Mouse (Mus musculus): ENCODE data around the gene Vps8.

The Vps8 gene

DNA sequence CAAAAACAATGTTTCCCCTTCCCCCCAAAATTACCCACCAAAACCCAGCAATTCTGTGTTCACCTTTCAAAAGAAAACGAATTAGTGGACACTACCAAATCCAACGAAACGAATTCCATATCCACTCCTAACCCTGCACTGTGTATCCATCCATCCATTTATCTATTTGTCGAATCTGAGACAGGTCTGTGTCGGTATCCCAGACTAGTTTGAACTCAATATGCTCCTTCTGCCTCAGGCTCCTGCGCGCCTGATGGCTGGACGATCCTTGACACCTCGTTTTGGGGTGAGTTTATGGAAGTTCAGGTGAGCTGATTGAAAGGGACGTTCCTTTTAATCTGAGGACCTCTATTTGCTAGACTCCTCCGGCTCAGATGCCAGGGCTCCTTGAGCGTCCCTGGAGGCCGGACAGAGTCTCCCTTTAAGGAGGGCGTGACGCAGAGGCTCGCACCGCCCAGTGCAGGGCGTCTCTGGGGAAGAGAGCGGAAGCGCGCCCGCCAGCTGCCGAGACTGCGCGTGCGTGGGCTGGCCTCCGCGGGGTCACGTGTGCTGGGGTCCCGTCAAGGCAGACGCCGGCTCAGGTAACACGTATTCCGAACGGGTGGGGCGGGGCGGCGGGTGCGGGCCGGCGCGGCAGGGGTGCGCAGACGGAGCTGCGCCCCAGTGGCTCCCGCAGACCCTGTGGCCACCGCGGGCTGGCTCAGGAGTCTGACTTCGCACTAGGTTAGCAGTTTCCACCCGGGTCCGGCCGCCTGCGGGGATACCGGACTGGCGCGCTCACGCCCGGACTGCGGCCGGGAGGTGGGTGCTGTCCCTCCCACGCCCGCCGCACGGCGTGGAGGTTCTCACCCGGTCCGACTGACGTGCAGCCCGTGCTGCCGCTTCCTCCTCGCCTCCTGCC lies at the start of gene Vps8:
Vps8 (plus strand) TSS at position 474 of the 901 bp plus-strand sequence.
- peak; percentile 93 to 94 for DNase-seq

DNA sequence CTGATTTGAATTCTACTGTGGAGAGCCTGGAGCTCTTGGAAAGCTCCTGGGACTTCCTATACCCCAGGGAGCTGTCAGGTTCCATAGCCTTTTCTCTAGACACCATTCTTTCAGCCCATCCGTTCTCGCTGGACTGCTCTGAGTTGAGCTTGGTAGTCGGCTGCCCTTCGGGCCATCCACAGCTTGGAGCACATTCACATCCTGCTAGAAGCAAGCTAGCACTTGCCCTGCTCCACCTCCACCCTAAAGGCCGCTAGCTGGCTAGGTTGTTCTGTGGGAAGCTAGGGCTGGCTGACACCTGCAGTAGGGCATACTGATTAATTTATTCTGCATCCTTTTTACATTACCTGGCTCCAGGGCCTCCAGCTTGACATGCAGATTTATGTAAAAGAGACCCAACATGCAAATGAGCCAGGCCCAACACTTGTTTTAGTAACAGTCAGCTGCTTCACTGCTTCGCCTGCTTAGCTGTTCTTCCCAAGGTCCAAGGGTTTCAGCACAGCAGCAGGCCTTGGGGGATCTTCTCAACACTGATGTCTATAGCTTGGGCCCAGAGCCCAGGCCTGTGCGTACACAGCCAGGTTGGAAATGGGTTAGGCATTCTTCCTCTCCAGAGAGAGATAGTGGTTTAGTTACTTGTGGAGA lies 49.5 kb upstream of the Vps8 start:
- no peak for DNase-seq

DNA sequence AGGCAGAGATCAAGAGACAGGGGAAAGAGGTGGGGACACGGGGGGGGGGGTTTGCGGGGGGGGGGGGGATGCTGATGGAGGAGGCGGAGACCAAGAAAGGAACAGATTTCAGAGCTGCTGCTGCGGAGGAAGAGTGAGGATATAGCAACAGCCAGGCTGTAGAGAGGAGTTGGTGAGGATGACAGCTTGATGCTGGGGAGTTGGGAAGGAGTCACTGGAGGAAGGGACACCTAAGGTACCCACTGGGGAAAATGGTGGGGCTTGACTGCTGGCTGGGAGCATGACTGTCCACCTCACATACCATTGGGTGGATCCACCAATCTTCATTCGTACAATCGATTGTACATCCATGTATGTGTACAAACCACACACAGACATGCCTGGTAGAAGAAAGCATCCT lies 48.9 kb upstream of the Vps8 start:
- DNase-seq, result no peak

DNA sequence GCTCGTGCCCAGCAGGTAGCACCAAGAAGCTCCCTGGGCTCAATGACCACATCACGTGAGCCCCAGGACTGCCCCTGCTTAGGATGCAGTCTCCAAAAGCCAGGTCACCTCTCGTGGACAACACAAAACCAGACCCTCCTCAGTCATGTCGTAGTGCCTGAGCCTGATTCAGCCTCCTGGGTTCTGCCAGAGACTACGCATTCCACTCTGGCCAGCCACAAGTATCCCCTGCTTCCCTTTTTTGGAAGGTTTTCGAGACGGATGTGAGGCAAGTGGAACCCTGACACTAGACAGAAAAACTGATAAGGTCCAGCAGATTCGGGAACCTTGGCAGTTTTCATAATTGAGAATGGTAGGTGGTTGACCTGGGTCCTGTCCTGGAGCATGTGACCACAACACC lies 47.8 kb upstream of the Vps8 start:
- no peak for DNase-seq

DNA sequence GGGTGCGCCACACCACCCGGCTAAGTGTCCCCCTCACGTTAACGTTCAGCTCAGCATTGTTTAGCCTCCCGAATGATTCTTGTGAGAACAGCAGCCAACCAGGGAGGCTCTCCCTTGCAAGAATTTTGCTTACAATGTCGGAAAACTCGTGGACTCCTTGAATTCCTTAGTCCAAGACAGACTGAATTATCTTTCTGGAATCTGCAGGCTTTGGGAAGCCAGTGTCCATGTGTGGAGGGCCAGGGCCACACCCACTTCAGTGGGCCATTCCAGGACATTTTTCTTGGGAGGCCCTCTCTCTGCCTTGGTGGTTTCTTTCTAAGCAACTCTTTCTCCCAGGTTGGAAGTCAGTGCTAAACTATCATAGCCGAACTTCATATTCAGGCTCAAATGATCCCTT lies 46.6 kb upstream of the Vps8 start:
- DNase-seq, result no peak

DNA sequence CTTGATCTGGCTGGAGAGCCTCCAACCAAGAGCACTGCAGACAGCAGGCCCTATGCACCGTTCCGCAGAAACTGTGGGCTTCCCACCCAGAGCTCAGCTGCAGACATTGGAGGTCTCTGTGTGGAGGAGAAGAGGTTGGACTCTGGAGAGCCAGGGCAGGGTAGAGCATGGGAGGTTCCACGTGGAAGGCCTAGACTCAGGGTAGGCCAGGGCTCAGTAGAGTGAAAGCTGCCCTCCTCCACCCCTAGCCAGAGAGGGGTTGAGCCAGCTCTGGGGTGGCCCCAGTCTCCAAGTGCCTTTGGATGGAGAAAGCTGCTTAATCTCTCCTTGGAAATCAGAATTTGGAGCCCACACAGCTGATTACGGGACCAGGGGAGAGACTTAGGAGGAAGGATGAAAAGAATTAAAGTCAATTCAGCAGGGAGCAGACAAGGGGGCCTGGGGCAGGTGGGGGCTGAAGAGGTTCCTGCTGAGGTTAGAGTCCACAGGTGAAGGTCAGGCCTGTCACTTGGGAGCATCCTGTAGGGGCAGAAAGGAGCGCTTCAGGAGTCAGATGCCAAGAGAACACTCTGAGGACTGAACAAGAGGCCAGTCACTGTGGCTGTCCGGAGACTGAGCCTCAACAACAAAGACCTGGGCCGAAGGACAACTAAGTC lies 45.8 kb upstream of the Vps8 start:
- no peak for DNase-seq

DNA sequence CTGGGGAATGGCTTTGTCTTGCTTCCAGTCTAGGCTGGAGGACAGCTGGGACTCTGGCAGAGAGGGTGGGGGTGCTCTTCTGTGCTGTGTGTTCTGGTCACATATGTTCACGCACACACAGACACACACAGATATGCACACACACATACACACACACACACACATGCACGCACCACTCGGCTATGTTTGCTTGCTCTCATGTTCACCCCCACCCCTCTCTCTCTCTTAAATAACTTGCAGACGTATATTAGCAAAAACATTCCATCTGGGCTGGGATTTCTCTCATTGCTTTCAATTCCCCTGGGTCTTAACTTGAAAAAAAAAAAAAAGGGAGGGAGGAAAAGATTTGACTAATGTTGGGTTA lies 45.3 kb upstream of the Vps8 start:
- DNase-seq, result no peak

DNA sequence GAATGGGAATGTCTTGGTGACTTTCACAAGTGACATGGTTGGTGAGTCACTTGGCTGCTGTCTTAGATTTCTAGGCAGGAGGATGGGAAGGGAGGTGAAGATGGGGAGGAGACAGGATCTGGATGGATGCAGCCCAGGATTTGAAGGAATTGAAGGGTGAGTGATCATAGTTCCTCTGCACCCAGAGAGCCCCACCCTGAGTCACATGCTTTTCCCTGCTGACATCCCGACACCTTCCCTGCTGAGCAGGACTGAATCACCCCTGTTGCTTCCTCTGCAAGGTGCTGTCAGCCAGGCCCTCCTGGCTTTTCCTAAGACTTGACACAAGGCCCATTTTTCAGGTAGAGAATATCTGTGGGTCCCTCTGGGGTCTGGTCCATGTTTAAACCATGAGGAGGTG lies 41.4 kb upstream of the Vps8 start:
- DNase-seq, result no peak

DNA sequence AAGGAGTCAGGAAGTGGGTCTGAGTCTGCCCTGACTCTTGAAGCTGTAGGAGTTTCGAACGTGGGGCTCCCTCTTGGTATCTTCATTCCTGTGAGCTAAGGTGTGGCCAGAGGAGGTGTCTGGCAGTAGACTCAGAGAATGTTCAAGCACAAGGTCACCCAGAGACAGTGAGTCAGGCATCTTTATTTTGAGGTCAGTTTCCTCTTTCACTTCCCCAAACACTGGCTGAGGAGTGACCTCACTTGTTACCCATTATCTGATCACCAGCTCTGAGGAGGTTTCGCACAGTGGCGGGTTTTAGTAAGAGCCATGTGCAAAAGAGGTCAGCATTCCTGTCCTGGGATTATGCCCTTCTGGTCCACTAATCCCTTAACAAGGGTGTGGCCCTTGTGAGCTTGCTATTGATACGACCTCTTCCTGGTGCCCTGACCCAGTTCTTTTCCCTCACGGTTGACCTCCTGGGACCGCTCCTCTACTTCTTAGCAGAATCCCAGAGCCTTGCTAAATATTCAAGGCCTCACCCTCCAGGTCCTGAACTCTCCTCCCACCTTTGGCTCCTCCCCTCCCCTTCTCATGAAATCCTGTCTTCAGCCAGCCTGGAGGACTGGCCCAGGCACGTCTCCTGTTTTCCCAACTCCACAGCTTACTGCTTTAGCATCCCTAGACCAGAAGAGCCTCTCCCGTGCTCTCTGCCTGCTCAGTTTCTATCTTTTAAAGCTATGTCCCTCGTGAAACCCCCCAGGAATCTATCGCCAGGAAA lies 40.6 kb upstream of the Vps8 start:
- DNase-seq, result peak; percentile 45 to 51

DNA sequence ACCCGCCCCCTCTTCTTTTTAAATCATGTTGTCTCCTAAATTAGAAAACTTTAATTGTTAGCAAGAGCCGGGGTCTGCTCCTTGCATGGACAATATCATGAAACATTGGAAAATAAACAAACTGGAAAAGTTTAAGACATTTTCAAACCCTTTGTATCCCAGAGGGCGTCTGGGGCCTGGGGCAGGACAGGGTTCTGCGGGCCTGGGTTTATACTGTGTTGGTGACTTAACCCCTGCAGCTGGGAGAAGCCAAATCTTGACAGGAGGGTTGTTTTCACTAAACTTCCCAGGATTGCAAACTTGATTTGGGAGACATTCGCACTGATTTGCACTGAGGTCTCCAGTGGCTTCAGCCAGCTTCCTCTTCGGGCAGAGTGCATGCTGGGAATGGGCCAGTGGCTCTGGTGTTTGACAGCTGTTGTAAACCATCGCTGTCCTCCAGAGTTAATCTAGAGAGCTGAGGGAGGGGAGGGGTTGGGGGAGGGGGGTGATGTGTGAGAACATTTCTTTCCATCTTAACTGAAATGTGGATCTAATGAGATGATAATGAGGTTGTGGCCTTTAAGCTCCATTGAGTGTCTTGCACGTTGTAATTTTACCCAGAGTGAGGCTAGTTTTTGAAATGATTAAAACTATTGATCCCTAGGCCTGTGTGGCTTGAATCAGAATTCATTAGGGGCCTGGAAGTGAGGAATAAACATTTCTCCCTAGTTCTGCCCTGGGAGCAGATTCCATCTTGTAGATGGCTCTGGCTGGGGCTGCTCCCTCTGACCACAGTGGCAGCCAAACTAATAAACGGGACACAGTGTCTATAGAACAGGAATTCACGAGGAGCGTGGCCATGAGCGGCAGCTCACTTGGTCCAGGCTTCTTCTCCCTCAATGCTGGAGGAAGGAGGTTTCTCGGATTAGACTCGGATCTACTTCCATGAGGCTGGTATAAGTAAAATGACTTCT lies 36.7 kb upstream of the Vps8 start:
- no peak for DNase-seq

DNA sequence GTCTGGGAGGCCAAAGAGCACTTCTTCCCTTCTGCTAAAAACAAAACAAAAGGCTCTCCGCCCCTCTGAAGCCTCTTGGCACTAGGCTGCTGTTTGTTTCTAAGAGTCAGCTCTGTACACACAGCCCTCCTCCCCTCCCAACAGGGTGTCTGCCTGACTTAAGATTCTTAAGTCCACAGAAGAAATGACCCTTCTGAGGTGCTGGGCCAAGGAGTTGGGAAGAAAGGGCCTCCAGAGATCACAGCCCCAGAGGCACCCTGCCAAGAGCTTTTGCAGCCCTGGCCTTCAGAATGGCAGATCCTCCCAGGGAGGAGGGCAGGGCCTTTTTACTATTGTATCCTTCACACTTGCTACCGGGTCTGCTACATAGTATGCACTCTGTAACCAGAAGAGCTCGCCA lies 33.6 kb upstream of the Vps8 start:
- DNase-seq, result no peak

DNA sequence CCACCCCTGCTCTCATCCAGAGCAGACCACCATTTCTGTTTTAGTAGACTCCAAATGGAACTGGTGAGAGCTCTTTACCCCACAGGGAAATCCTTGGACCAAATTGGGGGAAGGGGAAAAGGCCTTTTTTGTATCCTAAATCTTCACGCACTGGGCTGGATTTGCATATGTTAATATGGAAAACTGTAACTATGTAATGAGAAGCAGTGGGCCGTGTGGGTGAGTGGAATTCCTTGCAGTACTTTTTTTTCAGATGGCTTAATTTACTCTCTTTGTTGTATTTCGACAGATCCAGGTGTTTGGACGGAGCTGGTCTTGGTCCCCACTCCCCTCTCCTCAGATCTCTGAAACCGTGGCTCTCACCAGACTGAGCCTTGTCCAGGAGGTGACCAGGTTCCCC lies 32.2 kb upstream of the Vps8 start:
- DNase-seq, result no peak

DNA sequence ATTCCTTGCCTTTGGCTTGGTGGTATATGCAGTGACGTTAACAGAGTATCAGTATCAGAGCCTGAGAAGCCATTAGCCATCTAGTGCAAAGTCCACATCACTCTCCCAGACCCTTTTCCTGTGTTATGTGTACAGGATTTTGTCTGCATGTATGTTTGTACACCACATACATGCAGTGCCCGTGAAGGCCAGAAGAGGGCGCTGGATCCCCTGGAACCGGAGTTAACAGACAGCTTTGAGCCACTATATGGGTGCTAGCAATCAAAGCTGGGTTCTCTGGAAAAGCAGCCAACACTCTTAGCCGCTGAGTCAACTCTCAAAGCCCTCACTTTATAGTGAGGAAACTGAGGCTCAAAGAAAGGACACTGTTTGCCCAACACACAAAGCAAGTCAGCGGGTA lies 30.8 kb upstream of the Vps8 start:
- peak; percentile 16 to 17 for DNase-seq

DNA sequence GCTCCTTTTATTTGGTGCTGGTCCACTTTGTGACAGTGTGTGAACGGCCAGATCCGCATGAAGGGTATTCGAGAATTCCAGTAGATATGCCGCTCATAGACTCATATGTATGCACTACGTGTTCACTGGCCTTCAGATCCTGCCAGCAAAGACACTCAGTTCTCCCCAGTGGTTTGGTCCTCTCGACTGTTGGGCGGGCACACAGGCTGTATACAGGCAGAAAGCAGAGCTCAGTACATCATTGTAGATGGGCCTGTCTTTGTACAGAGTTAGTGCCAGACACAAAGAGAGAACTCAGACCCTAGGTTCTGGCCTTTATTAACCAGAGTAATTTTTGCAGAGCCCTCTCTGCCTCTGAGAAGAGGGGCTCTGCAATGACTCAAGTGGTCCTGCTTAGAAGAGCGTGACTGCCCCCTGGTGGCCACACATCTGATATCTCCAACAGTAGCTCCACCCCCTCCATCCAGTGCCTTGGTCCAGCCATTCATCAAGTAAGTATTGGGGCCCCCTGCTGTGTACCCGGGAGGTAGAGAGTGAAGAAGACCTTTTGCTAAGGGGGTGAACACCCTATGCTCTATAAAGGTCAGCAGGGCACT lies 30.3 kb upstream of the Vps8 start:
- DNase-seq, result peak; percentile 86

DNA sequence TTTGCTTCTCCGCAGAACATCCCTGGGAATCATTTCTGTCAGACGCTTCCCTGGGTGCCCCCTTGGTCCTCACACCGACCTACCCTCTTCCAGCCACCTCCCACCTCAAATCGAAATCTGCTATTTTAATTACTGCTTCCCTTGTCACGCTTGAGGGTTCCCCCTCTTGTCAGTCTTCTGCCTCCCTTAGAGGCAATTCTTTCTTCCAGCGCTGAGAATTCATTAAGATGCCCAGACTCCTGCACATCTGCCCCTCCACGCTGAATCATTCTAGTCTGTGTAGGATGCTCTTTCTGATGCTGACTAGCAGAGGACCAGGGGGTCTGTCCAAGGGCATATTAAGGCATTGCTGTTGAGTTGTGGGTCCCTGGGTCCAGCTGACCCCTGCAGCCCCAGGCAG lies 27.4 kb upstream of the Vps8 start:
- DNase-seq, result no peak

DNA sequence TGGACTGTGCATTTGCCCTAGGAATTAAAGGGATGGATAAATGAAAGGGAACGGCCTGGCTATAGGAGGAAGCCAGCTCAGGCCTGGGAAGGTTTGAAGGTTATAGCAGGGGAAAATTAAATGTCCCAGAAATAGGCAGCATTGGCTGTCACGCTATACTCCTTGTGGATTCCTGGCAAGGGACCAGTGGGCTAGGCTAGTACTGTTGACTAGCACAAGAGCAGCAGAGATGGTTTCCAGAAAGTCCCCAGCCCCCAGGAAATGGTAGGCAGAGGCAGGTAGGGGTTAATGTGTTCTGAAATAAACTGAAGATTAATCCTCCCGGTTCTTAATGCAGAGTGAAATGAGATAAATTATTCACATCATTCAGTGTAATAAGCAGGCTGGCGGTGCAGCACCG lies 25.2 kb upstream of the Vps8 start:
- DNase-seq, result no peak

DNA sequence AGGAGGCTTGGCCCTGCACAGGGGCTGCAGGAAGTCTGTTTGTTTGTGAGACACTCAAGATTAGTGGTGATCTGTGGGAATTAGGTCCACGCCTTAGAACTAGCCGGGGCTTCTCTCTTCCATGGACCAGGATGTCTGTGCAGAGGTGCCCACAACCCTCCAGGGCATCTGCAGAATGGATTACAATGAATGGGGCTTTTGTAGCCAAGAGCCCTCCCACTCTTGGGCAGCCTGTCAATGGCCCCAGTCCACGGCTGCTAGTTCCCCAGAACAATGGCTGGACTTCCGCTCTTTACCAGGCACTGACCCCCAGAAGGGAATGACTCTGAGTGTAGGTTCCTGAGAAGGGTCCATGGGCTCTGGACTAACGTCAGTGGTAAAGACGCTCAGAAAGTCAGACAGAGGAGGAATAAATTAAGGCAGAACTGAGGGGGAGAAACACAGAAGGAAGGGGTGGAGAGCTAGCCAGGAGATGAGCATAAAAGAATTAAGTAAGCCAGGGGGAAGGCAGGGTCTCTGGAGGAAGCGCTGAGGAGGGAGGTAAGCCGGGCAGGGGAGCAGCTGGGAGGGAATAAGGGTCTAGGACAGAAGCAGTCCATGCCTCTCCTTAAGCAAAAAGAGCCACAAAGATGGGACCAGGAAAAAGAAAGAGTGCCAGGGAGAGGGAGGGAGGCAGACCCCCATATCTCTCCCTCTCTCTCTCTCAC lies 24.4 kb upstream of the Vps8 start:
- DNase-seq, result no peak

DNA sequence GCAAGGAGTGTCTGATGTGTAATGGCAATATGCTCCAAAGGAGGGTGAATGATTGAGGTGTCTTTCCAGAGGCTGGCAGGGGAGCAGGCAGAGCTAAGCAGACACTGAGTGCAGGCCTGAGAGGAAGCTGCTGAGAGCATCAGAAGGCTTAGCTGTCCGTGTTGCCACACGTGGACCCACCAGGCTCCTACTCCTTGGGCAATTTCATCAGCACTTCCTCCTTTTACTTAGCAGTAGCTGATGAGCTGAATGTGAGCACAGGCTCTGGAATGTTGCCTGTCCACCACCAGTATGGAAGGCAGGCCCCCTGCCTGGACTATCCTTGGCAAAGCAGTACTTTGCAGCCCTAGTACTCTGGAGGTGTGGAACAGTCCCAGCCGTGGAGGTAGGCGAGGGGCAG lies 23.0 kb upstream of the Vps8 start:
- no peak for DNase-seq

DNA sequence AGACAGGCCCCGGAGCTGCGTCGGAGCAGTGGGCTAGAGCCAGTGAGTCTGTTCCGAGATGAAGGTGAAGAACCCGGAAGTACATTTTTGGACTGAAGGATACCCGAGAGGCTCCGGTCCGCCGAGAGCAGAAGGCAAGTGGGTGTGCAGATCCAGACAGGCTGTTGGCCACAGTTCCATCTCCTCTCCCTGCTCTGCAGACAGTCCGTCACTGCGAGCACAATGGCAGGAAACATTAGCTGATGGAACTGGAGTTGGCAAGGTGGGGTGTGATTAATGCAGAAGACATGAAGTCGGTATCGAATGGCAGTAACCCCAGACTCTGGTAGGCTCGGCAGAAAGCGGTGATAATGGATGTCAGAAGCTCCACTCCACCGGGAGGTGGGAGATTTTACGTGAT lies 20.9 kb upstream of the Vps8 start:
- no peak for DNase-seq

DNA sequence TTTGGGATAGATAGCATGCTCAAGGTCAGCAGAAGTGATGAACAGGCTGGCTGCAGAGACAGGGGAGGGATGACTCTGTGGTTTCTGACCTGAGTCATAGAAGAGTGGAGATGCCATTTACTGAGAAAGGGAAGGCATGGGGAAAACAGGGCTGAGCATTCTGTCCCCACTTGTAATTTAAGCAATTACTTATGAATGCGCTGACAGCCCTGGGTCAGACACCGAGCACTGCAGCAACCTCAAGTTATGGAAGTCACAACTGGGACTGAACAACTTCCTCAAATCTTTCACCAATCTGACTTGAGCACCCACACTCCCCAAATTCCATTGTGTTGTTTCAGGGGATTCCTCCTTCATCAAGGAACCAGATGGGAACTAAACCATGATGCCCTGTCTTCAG lies 19.5 kb upstream of the Vps8 start:
- DNase-seq, result no peak

DNA sequence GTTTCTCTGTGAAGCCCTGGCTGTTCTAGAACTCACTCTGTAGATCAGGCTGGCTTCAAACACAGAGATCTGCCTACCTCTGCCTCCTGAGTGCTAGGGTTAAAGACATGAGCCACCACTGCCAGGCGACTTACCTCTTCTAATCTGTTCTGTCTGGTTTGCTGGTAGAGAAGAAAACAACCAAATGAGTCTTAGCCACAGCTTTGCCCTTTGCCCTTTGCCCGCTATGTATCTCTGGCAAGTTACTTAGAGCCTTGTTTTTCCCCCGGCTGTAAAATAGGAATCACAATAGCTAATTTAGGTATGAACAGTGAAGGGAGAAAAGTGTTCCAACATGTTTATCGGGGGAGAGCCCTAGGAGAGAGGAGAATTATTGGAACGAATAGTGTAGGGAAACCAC lies 18.3 kb upstream of the Vps8 start:
- no peak for DNase-seq

Data from B cell, adult 2 months (primary cell).